Mouse (Mus musculus): ENCODE data around the gene Ppm1m. TPM values are rescaled to one million over a fixed set of nuclear protein-coding genes. Genes with fewer than 3 reads are reported as not detected.

Gene Ppm1m
- total and polyA plus RNA-seq, 2 experiments from 2014 or later = 16.2 to 18.5 TPM

DNA sequence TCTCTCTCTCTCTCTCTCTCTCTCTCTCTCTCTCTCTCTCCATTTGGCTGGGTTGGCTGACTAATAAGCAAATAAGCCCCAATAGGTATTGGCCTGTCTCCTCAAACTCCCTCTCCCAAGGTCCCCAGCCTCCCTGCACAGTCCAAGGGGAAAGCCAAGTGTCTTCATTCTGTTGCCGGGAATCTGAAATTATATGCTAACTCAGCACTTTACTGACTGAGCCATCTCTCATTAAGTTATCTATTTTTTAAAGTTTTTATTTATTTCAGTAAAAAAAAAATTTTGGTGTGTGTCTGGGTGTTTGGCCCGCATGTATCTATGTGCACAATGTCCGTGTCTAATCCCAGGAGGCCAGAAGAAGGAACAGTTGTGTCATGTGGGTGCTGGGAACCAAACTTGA lies 2.3 kb upstream of the Ppm1m start:
- Histone ChIP-seq H3K27ac (ENCODE audit: low read depth, low read length) (no peak overlapping the region), H3K4me1 (ENCODE audit: insufficient read depth, low read length) (peaks cover 12% of the 10 kb centered on the region; the same call in 1 of the 2 replicates), H3K4me2 (ENCODE audit: low read depth, low read length, poor library complexity, severe bottlenecking) (peak overlapping the region; percentile 67), H3K36me3 (ENCODE audit: insufficient read depth, low read length) (no peaks in the 10 kb centered on the region), H3K4me3 (ENCODE audit: low read depth, low read length) (peak overlapping the region; percentile 70), H3K9me3 (ENCODE audit: low read length) (no peaks in the 10 kb centered on the region), H3K27me3 (ENCODE audit: insufficient read depth, low read length) (no peaks in the 10 kb centered on the region), H3K9ac (replicated peaks; ENCODE audit: low read length, poor library complexity, severe bottlenecking) (no peak overlapping the region)
- no peak for TF ChIP-seq CTCF (IDR thresholded peaks at IDR 0.05)
- ATAC-seq (ENCODE audit: low FRiP score) = no peak
- 79% methylated on average over 3 of the region's 3 CpGs for WGBS
- no peak for DNase-seq (ENCODE audit: low spot score)

DNA sequence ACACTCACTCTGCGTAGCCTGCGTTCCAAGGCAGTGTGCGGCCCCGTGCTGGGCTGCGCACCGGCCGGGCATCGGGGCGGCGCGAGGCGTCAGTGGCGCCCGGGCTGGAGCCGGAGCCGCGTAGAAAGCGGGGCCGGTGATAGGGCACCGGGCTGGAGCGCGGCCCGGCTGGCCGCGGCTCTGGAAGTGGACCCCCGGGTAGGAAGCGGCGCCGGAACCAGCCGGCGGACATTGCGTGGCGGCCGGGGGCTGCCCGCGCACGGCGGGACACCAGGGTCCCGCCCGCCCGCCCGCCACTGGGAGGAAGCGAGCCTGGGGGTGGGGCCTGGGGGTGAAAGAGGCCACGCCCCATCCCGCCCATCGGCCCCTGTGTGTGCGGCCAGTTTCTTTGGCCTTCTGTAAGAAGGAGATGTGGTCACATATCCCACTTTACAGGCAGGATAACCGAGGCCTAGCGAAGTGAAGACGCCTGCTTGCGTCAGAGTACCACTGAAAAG lies 536 bp downstream of the Ppm1m start:
- H3K36me3 ChIP-seq (ENCODE audit: insufficient read depth, low read length) = no peaks in the 10 kb centered on the region
- no peaks in the 10 kb centered on the region for H3K9me3 ChIP-seq (ENCODE audit: low read length)
- peak; percentile 60 for DNase-seq (ENCODE audit: low spot score)
- H3K4me3 ChIP-seq (ENCODE audit: low read depth, low read length) = peak overlapping the region; percentile 54
- peak overlapping the region; percentile 57 for H3K9ac ChIP-seq (replicated peaks; ENCODE audit: low read length, poor library complexity, severe bottlenecking)
- peak overlapping the region; percentile 74 for H3K4me2 ChIP-seq (ENCODE audit: low read depth, low read length, poor library complexity, severe bottlenecking)
- TF ChIP-seq CTCF (IDR thresholded peaks at IDR 0.05) = no peak
- peaks cover 2% of the 10 kb centered on the region; the same call in 1 of the 2 replicates for H3K4me1 ChIP-seq (ENCODE audit: insufficient read depth, low read length)
- no peaks in the 10 kb centered on the region for H3K27me3 ChIP-seq (ENCODE audit: insufficient read depth, low read length)
- WGBS = 1% methylated on average over 42 of the region's 51 CpGs
- peak; percentile 25; the same call in 1 of the 2 replicates for ATAC-seq (ENCODE audit: low FRiP score)
- H3K27ac ChIP-seq (ENCODE audit: low read depth, low read length) = 0 out of 2 replicates have a peak overlapping the region, but pooled peaks have one; percentile 32

DNA sequence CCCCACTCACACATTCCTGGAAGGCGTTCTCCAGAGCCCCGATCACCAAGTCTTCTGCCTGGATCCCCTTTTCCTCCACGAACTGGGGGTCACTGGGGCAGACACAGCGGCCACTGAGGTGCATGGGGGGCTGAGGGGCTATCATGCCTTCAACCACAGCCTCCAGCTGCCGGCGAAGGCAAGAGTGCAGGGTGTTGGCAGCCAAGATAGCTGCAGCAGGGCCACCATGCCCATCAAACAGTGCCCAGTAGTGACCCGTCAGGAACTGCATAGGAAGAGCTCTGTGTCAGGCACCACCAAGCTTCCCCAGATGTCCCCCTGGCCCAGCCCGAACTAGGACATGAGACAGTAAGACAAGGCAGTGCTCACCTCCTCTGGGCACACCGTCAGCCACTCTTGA lies 1.8 kb downstream of the Ppm1m start:
- no peak overlapping the region for H3K4me3 ChIP-seq (ENCODE audit: low read depth, low read length)
- no peaks in the 10 kb centered on the region; the same call in 1 of the 2 replicates for H3K4me1 ChIP-seq (ENCODE audit: insufficient read depth, low read length)
- no peaks in the 10 kb centered on the region for H3K36me3 ChIP-seq (ENCODE audit: insufficient read depth, low read length)
- no peak overlapping the region for H3K27ac ChIP-seq (ENCODE audit: low read depth, low read length)
- ATAC-seq (ENCODE audit: low FRiP score) = no peak
- no peaks in the 10 kb centered on the region for H3K27me3 ChIP-seq (ENCODE audit: insufficient read depth, low read length)
- H3K9ac ChIP-seq (replicated peaks; ENCODE audit: low read length, poor library complexity, severe bottlenecking) = no peak overlapping the region
- no peak for DNase-seq (ENCODE audit: low spot score)
- TF ChIP-seq CTCF (IDR thresholded peaks at IDR 0.05) = no peak
- H3K9me3 ChIP-seq (ENCODE audit: low read length) = no peaks in the 10 kb centered on the region
- H3K4me2 ChIP-seq (ENCODE audit: low read depth, low read length, poor library complexity, severe bottlenecking) = no peak overlapping the region
- WGBS = 95% methylated on average over 9 of the region's 9 CpGs

DNA sequence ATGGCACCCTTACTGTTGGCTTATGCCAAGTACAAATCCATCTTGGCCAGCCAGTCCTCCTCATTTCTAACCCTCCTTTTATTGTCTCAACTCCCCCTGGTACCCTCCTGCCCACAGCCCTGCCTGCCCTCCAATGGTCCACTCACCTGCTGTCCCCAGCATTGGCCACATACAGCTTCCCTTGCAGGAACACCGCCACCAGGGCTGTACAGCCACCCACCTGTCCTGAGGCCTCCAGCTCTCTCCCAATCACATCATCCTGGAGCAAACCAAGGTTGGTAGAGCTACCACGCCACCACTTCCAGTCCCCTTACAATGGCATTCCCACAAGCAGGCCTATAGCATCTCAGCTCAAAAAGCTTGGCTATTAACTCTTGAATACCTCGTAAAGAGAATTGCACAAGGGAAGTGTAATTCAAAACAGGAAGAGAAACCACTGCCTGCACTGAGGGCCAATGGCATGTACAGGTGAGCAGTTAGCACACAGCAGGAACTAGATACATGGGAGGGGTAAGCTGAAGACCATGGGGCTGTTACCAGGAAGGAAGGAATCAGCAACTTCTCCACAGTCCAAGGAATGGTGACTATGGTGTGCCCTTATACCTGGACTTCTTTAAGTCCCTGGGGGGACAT lies 2.3 kb downstream of the Ppm1m start:
- WGBS = 93% methylated on average over 3 of the region's 3 CpGs
- Histone ChIP-seq H3K9ac (replicated peaks; ENCODE audit: low read length, poor library complexity, severe bottlenecking) (no peak overlapping the region), H3K27me3 (ENCODE audit: insufficient read depth, low read length) (no peaks in the 10 kb centered on the region), H3K36me3 (ENCODE audit: insufficient read depth, low read length) (no peaks in the 10 kb centered on the region), H3K4me3 (ENCODE audit: low read depth, low read length) (no peak overlapping the region), H3K9me3 (ENCODE audit: low read length) (no peaks in the 10 kb centered on the region), H3K27ac (ENCODE audit: low read depth, low read length) (no peak overlapping the region), H3K4me1 (ENCODE audit: insufficient read depth, low read length) (no peaks in the 10 kb centered on the region; the same call in 1 of the 2 replicates), H3K4me2 (ENCODE audit: low read depth, low read length, poor library complexity, severe bottlenecking) (no peak overlapping the region)
- DNase-seq (ENCODE audit: low spot score) = no peak
- no peak for TF ChIP-seq CTCF (IDR thresholded peaks at IDR 0.05)
- ATAC-seq (ENCODE audit: low FRiP score) = no peak

DNA sequence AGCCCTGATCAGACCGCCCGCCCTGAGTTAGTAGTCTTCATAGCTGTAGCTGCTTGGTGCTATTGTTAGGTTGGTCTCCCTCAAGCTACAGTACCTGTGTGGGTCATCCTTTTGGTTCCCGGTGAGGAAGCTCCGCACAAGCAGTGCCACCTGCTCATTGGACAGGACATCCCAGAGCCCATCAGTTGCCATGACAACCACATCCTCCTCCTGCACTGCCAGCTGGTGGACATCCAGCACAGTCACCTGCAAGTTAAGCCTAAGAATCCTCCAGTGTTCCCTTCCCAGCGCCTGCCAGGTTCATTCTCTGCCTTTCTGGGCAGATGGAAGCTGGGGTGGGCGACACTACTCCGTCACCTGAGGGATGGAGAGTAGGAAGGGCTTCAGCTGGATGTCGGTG lies 3.9 kb downstream of the Ppm1m start:
- peaks cover 11% of the 10 kb centered on the region for H3K36me3 ChIP-seq (ENCODE audit: insufficient read depth, low read length)
- peak overlapping the region; percentile 47; the same call in 1 of the 2 replicates for H3K27ac ChIP-seq (ENCODE audit: low read depth, low read length)
- no peak overlapping the region; the same call in 1 of the 2 replicates for H3K9ac ChIP-seq (replicated peaks; ENCODE audit: low read length, poor library complexity, severe bottlenecking)
- H3K4me3 ChIP-seq (ENCODE audit: low read depth, low read length) = no peak overlapping the region
- H3K4me1 ChIP-seq (ENCODE audit: insufficient read depth, low read length) = no peaks in the 10 kb centered on the region; the same call in 1 of the 2 replicates
- peak; percentile 85 for DNase-seq (ENCODE audit: low spot score)
- no peak overlapping the region for H3K4me2 ChIP-seq (ENCODE audit: low read depth, low read length, poor library complexity, severe bottlenecking)
- no peaks in the 10 kb centered on the region for H3K9me3 ChIP-seq (ENCODE audit: low read length)
- H3K27me3 ChIP-seq (ENCODE audit: insufficient read depth, low read length) = no peaks in the 10 kb centered on the region
- 0 out of 2 replicates have a peak, but pooled peaks have one; percentile 43 for ATAC-seq (ENCODE audit: low FRiP score)
- TF ChIP-seq CTCF (IDR thresholded peaks at IDR 0.05) = peak; percentile 52
- WGBS = 56% methylated on average over 8 of the region's 8 CpGs
